Mouse (Mus musculus) cerebellum, adult 2 months (tissue): ENCODE measurements around the gene Lrch4.

Experiments
- CTCF ChIP-seq: fragments of 200-500 bp; IDR thresholded peaks from 2 replicates; pipeline ENCODE4 v1.5.1; 2011; ENCODE audit warnings: low read depth, mild to moderate bottlenecking, control low read depth, low read length, moderate library complexity, borderline replicate concordance; ENCODE audit not compliant: insufficient read depth
- POLR2A ChIP-seq: fragments of 200-500 bp; IDR thresholded peaks from 2 replicates; pipeline ENCODE4 v1.6.1; 2011; ENCODE audit warnings: low read length, control low read depth, borderline replicate concordance; ENCODE audit not compliant: insufficient read depth

- TF ChIP-seq CTCF = no peak
- no peak for TF ChIP-seq POLR2A
Observed at GRCm38 (mm10) chr5:137595921-137596320, 33.0 kb upstream of the Lrch4 start.
